Mouse (Mus musculus): Measurements from ENCODE around the gene Npffr2.
"Not testable (repeated sequence)": the region's sequence is repeated elsewhere in the genome, so short reads cannot be mapped to it uniquely, and the experiment has no call there.

The Npffr2 gene

DNA sequence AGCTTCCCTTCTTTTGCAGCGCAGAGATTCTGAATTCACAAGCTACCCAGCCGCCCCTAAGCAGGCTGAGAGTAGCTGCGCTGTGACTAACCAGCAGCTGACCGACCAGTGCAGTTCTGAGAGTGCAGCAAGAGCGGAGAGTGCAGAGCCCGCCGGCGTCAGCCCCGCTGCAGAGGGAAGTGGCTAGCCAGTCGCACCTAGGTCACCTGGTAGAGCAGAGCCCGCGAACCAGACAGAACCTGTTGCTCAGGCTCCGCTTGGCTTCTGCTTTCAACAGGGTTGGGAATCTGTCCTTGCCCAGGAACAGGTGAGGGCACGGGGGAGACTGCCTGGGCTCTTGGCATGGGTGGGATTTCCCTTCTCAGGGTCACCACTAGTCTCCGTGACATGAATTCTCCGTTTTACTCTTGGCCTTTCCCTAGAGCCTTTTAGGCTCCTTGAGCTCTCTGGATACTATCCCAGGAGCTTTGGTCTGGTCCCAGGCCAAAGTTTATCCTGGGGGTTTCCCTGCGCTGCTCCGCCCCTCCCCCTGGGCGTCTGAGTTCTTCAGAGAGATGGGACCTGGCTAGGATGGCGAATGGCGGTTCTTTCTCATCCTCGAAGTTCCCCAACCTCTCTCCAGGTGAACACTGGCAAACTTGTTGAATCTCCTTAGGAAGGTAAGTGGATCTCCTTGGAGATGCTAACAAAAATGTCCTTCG lies at the start of gene Npffr2:
Npffr2 (plus strand) TSS at position 552 of the 701 bp plus-strand sequence.
- peak; percentile 46 to 62 for DNase-seq

DNA sequence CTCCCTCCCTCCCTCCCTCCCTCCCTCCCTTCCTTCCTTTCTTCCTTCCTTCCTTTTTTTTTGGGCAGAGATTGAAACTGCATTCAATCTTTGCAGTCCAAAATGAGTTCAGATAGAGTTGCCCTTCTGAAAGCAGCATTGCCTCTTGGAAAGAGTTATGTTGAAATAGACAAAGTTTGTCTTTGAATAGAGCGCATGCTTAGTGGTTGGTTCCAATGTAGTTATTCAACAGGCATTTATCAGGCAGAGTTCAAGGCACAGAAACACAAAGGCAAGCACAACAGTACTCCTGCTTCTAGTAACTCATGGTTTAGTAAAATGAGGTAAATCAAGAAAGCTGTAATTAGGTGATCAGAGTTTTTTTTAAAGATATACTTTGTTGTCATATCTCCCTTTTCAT lies 34.7 kb upstream of the Npffr2 start:
- no peak for DNase-seq

DNA sequence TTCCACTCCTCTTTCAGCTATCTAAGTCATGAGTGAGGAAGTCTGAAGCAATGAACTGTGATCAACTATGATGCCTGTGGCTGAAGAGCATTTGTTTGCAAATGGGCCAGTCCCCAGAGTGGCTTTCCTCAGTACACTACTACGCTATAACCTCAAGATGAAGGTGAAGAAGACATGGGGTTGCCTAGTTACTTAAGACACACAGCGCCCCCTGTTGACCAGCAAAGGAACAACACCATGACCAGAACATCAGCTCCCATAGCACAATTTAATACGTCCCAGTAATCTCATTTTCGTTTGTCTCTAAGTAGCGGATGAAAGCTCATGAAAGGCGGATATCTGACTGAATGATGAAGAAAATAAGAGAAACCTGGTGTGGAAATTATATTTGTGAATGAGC lies 27.0 kb upstream of the Npffr2 start:
- peak; percentile 13 for DNase-seq

DNA sequence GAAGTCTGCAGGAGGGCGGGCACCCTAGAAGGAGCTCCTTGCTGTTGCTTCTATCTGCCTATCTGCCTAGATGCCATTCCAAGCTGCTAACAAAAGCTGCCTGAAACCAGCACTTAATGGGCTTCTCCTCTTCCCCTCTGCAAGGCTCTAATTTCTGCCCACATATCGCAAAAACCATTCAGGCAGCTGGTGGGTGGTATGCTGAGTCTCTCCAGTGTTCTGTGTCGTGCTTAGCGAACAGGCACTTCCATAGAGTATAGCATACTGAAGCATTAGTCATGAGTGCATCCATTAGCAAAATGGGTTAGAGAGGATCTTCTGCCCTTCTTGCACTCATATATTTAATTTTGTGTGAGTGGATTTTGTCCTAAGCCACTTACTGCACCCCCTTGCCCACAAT lies 8.6 kb upstream of the Npffr2 start:
- no peak for DNase-seq

DNA sequence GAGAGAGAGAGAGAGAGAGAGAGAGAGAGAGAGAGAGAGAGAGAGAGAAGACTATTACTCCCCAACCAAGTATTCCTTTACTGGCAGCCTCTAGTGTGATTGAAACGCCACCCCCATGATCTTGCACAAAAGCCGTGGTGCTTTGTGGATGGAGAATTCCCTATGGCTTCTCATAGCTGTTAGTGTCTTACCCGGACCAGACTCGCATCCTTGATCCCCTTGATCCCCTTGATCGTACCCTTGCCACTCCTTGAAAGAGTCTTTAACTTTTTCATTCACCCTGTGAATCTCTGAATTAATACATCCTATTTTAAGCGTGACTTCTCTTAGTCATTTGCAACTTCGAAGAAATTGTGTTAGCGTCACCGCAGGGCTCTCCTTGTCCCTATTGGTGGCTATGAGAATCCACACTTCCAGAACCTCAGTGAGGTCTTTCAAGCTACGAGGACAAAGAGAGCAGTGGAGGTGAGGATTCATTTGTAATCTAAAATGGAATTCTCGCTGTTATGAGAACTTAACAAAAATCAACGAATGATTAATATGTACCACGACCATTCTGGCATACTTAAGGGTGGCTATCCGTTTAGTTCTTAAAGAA lies 949 bp upstream of the Npffr2 start:
- DNase-seq = no peak

DNA sequence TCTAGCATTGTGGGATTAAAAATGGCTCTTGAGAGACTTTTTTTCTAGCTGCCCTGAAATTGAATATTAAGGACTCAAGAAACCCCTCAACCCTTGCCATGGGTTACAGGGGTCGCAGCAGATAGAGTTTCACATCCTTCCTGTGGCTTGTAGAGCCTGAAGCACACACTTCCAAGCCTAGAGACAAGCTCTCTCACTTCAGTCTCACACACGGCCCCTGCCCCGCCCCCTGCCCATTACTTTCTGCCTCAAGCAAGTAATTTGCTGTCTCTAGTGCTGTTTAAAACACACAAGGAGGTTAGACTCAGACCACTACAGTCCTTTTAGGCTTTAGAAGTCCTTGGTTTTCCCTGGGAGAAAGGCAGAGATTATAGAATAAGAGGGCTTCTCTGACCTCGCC lies 1.7 kb downstream of the Npffr2 start:
- DNase-seq = peak; percentile 1 to 10

DNA sequence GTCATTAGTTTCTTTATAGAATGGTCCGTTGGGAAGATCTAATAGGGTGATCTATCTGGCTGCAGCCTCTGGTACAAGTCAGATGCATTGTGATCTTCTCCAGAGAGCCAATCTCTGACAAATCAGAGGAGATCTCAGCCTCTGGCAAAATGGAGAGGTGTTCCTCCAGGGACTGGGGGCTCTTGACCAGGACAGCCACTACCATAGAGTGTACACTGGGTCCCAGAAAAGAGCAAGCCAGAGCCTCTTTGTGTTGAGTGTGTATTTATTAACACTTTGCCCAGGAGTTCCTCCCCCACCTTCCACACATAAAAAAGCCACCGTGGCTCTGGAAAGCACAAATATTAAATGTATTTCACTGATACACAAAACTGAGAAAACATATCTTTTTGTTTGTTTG lies 2.2 kb downstream of the Npffr2 start:
- no peak for DNase-seq

DNA sequence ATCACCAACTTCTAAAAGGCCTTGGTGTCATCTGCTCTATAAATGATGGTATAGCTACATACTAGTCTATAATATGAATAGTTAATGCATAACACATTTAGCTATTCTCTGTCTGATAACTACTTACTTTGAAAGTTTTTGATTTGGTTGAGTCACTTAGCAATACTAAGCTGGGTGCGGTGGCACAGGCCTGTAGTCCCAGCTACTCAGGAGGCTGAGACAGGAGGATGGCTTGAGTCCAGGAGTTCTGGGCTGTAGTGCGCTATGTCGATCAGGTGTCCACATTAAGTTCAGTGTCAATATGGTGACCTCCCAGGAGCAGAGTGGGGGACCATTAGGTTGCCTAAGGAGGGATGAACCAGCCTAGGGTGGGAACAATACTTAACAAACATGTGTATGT lies 8.8 kb downstream of the Npffr2 start:
- DNase-seq = no peak

DNA sequence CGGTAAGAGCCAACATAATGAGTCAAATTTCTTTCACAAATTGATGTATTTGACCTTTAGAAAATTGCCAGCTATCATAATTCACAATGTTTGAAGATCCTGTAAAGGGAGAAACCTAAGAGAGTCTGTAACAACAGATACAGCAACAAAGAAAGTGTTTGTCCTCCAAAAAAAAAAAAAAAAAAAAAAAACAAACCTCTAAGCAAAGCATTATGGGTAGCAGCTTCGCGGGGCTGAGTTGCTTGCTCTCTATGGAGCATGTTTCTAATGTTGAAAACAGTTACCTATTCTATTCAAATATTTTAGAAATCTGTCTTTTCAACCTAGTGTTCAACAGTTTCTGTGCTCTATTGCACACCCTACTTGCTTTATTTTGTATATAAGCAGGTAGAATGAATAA lies 15.2 kb downstream of the Npffr2 start:
- no peak for DNase-seq

DNA sequence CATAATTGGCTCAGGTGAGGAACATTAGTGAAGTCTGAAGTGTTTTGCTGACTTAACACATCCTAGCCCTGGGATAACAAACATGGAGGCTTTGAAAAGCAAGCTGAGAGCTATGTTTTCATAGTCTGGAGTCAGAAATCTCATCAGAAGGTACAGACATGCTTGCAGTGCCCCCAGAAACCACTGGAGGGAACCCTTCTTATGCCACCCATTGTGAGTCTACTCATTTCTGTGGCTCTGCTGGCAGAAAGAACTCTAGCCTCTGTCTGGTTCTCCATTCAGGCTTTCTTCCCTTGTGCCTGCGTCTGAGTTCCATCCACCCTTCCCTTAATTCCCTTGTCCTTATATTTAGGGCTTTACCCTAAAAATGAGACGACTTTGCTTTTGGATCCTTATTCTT lies 16.2 kb downstream of the Npffr2 start:
- DNase-seq = peak; percentile 77 to 81

DNA sequence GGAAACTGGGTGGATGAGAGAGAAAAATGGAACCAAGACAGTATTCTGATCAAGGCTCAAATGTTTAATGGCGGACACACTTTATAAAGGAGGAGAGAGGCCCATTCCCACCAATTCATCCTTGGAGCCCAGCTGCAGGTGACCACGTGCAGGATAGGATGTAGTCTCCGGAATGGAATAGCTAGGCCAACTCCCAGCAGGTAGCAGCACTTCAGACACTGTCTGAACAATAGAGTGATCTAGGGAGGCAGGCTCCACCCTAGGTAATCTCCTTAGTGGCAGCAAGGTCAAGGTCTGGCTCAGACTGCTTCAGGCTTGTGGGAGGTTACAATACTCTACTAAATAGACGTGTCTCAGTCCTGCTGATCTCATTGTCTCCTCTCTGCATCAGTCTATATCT lies 31.9 kb downstream of the Npffr2 start:
- not testable (repeated sequence) for DNase-seq

DNA sequence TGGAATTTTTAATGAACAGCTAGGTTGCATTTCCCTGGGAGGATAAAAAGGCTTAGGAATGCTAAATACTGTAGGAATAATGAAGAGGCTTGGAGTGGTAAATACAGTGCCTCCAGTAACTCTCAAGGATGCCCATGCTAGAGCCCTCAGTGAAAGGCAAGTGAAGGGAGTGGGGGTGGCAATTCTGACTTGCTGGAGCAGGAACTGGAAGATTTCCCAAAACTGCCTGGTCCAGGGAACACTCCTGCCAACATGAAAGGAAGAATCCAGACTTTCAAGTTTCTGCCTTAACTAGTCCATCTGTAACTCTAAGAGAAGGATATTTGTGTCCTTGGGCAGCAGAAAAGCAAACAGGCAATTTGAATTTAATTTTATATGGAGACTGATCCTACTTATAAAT lies 34.2 kb downstream of the Npffr2 start:
- no peak for DNase-seq

DNA sequence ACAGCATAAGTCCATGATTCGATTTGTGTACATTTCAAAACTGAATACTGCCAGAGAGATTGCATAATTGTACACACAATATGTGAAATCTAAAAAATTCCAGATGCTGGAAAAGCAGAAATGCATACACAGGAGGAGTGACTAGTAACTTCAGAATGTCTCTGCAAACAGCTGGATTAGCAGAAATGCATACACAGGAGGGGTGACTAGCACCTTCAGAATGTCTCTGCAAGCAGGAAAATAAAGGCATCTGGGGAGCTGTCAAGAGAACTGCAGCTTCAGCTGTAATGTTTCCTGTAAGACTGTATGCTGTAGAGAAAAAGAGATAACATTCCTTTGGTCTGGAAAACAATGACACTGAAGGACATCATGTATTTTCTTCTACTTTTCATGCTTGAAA lies 51.4 kb downstream of the Npffr2 start:
- DNase-seq = no peak

DNA sequence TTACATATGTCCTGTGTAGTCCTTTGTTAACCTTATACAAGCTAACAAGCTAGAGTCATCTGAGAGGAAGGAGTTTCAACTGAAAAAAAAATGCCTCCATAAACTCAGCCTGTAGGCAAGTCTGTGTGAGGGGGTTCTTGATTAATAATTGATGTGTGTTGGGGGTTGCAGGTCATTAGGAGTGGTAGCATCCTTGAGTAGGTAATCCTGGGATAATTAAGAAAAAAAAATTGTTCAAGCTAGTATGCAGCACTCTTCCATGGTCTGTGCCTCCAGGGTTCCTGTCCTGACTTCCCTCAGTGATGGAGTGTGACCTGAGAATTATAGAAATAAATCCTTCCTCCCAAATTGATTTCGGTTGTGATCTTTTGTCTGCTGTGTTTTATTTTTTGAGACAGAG lies 52.0 kb downstream of the Npffr2 start:
- DNase-seq = no peak

DNA sequence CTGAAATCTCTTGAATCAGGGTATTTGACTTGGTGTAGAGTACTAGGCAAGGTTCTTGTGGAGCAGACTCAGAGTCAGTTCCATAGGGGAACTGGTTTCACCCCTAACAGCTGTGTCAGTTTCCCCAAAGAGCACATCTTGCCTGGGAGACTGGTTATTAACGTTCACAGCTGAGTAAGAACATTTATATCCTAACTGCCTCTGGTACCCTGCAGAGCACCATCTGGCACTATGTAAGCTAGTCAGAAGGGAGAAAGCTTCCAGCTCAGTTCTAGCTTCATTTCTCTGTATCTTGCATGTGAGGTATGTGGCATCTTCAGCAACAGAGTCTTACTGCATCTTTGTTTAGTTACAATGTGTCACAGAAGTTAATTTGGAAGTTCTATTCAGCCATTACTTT lies 53.9 kb downstream of the Npffr2 start:
- DNase-seq = no peak

DNA sequence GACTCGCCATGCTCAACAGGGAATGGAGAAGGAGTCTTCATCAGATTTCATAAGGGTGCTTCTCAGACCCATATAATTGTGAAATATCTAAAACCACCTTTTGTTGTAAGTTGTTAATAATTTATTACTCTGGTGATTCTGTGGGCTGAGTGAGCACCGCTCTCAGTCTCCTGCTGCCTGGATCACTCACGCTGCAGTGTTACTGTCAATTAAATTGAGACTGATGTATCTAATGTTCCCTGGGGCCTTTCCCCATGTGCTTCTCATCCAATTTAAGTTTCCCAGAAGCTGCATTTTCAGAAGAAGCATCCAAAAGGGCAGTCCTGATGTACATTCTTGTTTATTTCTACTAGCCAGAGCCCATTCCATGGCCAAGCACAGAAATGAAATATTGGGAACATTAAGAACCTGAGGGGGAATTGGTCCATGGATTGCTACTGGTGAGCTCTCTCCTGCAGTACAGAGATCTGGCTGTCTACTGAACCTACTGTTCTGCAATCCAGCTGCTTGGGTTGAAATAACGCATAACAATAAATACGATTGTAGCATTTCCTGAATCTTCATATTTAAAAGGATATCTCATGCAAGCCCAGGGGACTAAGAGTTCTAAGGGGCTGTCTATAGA lies 54.6 kb downstream of the Npffr2 start:
- DNase-seq = no peak

DNA sequence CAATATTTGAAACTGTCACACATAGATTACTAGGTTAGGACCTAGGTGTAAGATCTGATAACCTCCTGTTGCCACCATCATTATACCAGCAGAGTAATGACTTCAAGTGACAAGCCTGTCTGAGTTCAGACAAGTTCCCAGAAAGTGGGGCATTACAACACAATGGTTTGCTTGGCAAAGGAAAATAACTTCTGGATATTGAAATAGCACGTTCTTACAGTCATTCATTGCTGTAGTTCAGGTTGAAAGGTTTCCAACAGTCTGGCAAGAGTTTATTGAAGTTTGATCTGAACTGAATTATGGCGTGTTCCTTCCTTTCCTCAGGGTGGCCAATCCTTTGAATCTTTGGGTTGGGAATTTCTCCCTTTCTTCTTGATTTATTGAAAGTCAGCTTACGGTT lies 57.8 kb downstream of the Npffr2 start:
- no peak for DNase-seq

DNA sequence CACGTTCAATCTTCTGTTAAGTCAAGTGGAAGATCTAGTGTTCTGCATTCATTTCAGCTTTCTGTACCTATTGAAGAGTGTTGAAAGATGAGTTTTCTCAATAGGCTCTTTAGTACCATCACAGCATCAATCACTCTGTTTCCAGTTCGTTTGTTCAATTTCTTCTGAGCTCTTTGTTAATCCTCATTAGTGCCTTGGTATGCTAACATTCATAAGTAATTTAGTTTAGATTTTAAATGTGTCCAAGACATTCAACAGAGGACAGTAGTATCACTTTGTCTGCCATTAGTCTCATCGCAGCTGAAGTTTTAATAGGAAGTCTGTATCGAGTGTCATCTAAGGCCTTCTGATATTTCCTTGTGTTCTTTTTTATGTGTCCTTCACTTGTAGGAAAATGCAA lies 65.1 kb downstream of the Npffr2 start:
- DNase-seq = no peak

DNA sequence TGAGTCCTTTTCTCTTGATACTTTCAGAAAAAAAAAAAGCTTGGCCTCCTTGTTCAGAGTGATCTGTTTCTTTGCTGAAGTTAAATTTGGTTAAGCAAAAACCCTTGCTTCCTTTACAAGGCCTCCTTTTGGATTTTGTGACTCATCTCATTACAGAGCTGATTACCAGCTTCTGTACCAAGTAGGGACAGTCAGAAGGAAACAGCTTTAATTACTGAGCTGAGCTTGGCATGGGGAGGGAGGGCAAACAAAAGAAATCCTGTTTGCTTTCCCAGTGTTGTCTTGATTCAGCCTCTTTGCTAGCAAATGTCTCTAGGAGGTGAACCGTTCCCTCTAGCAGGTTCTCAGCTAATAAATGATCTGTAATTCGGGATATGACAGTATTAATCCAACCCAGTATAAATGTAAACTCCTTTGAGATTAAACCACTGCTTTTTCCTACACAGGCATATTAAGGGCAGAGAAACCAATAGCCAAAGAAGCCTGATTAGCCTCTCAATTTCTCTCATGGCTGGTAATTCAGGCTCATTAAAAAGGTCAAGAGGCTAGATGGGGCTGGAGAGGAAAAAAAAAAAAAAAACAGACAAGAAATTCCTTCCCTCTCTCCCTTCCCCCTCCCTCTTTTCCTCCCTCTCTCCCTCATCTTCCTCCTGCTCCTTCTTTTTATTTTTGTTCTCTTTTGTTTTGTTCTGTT lies 84.2 kb downstream of the Npffr2 start:
- DNase-seq = no peak

DNA sequence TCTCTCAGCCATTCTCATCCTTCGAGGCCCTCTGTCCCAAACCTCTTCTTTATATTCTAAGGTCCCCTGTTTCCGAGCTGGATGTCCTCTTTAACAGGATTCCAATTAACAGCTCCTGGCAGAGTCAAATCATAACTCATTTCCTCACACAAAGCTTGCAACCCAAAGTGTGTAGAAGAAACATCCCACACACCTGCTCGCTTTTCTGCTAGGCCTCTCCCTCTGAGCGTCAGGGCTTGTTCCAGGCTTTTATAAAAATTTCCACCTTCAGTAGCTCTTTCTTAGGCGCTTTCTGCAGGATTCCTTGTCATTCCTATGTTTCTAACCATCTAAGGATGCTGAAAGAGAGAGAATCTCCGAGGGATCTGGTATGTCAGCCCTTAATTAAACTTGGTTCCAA lies 85.0 kb downstream of the Npffr2 start:
- DNase-seq = no peak

DNA sequence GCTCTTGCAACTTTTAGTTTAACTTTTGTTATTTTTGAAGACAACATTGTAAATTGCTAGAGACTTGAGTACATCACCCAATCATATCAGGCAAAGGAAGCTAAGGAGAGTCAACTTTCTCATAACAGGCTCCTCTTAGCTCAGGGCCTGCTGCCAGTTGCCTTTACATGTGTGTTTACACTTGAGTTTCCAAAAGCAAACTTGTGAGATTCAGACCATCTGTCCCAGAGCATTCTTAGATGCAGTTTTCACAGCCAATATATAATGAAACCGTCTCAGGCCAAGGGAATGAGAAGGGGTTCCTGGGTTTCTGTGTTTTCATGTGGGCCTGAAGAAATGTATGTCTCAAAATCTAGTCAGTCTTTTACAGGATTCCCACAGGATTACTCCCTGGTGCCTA lies 104.4 kb downstream of the Npffr2 start:
- DNase-seq = peak in 1 of 2 experiments; percentile 1

Measured in kidney, postnatal 4 days (tissue).